Mouse (Mus musculus): ENCODE results near the gene Sytl4. TPM values are rescaled to one million over a fixed set of nuclear protein-coding genes. Genes with fewer than 3 reads are reported as not detected.

Gene Sytl4
- polyA plus RNA-seq (2014; fragmentation: Nextera tagmentation; extraction: Ambion mirVana): 2.0 and 4.0 TPM in 2 replicates

DNA sequence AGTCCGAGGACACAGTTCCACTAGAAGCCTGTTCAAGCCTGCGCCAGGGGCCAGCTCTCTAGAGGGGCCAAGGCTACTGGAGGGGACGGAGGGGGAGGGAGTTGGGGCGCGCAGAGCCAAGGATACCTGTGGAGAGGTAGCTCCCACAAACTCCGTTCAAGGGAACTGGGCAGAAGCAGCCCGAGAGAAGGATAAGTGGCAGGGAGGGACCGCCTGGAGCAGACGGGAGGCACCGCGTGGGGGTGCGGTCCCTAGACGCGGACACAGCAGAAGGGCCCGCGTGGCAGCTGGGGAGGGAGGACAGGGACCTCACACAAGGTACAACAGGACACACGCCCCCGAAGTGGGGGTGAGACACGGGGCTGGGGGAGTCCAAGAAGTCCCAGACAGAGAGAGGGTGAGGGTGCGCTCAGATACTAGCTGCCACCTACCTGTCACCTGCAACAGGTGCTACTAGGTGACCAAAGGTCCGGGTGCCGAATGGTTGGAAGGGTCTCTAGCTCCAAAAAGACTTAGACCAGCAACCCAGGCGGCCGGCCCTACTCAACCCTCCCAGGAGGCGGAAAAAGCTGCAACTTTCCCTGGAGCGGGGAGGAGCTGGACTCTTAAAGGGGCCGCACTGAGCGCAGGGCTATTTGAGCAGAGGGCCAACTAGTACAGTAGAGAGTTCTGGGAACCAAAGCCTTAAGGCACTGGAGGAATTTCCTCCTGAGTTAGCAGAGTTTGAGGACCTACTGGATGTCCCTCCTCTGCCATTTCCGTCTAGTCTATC lies at the start of gene Sytl4:
Sytl4 (minus strand) TSS at position 582 of the 772 bp plus-strand sequence.
- no peak for ATAC-seq (ENCODE audit: insufficient number of reproducible peaks, insufficient read depth, low FRiP score, low read depth)
- Histone ChIP-seq H3K36me3 (ENCODE audit: control insufficient read depth, insufficient read depth, low read length) (no peaks in the 10 kb centered on the region), H3K9me3 (ENCODE audit: control insufficient read depth, low read length) (no peaks in the 10 kb centered on the region), H3K27ac (replicated peaks in 1 of 2; ENCODE audit: control insufficient read depth in 1 of 2, insufficient read depth in 1 of 2, low read depth in 2 of 2, low read length in 2 of 2) (no peak within 1 kb of the TSS), H3K4me2 (ENCODE audit: low read length) (peak within 1 kb of the TSS; percentile 79), H3K27me3 (ENCODE audit: control insufficient read depth, insufficient read depth, low read length) (no peaks in the 10 kb centered on the region), H3K4me1 (ENCODE audit: control insufficient read depth in 2 of 2, insufficient read depth in 2 of 2, low read length in 2 of 2) (no peaks in the 10 kb centered on the region), H3K9ac (ENCODE audit: low read length) (peak within 1 kb of the TSS; percentile 66), H3K4me3 (ENCODE audit: control insufficient read depth in 1 of 2, insufficient read depth in 1 of 2, low read depth in 1 of 2, low read length in 2 of 2) (peak within 1 kb of the TSS; percentile 55 to 60)
- WGBS: 15% methylated on average over 27 of the region's 29 CpGs

DNA sequence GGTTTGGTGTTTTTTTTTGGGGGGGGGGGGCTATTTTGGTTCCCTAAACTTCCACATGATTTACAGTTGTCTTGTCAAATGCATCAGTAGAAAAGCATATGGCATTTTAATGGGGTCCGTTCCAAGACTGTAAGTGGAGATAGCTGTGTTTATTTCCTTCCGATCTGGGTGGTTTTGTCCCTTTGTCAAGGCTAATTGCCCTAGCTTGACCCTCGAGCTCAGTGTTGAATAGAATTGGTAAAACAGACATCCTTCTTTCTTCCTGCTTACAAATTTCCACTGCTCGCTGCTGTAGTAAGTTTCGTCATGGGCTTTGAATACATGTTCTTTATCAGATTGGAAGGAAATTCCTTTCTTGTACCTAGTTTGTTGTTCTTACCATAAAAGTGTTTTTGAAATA lies 39.1 kb upstream of the Sytl4 start:
- 53% methylated on average over 5 of the region's 5 CpGs for WGBS
- Histone ChIP-seq H3K4me2 (ENCODE audit: low read length) (no peak overlapping the region), H3K4me3 (ENCODE audit: control insufficient read depth in 1 of 2, insufficient read depth in 1 of 2, low read depth in 1 of 2, low read length in 2 of 2) (no peak overlapping the region), H3K36me3 (ENCODE audit: control insufficient read depth, insufficient read depth, low read length) (no peaks in the 10 kb centered on the region), H3K4me1 (ENCODE audit: control insufficient read depth in 2 of 2, insufficient read depth in 2 of 2, low read length in 2 of 2) (no peaks in the 10 kb centered on the region), H3K9ac (ENCODE audit: low read length) (no peak overlapping the region), H3K27me3 (ENCODE audit: control insufficient read depth, insufficient read depth, low read length) (no peaks in the 10 kb centered on the region), H3K27ac (replicated peaks in 1 of 2; ENCODE audit: control insufficient read depth in 1 of 2, insufficient read depth in 1 of 2, low read depth in 2 of 2, low read length in 2 of 2) (no peak overlapping the region), H3K9me3 (ENCODE audit: control insufficient read depth, low read length) (no peaks in the 10 kb centered on the region)
- no peak for ATAC-seq (ENCODE audit: insufficient number of reproducible peaks, insufficient read depth, low FRiP score, low read depth)

- Histone ChIP-seq H3K4me2 (ENCODE audit: low read length) (no peak overlapping the region), H3K36me3 (ENCODE audit: control insufficient read depth, insufficient read depth, low read length) (no peaks in the 10 kb centered on the region), H3K4me1 (ENCODE audit: control insufficient read depth in 2 of 2, insufficient read depth in 2 of 2, low read length in 2 of 2) (no peaks in the 10 kb centered on the region), H3K27me3 (ENCODE audit: control insufficient read depth, insufficient read depth, low read length) (no peaks in the 10 kb centered on the region), H3K27ac (replicated peaks in 1 of 2; ENCODE audit: control insufficient read depth in 1 of 2, insufficient read depth in 1 of 2, low read depth in 2 of 2, low read length in 2 of 2) (no peak overlapping the region), H3K9me3 (ENCODE audit: control insufficient read depth, low read length) (no peaks in the 10 kb centered on the region), H3K9ac (ENCODE audit: low read length) (no peak overlapping the region), H3K4me3 (ENCODE audit: control insufficient read depth in 1 of 2, insufficient read depth in 1 of 2, low read depth in 1 of 2, low read length in 2 of 2) (no peak overlapping the region)
- no peak for ATAC-seq (ENCODE audit: insufficient number of reproducible peaks, insufficient read depth, low FRiP score, low read depth)
- 17% methylated on average over 9 of the region's 9 CpGs for WGBS
These were observed 37.4 kb upstream of the Sytl4 start for GRCm38 (mm10) chrX:134019005-134019404.

DNA sequence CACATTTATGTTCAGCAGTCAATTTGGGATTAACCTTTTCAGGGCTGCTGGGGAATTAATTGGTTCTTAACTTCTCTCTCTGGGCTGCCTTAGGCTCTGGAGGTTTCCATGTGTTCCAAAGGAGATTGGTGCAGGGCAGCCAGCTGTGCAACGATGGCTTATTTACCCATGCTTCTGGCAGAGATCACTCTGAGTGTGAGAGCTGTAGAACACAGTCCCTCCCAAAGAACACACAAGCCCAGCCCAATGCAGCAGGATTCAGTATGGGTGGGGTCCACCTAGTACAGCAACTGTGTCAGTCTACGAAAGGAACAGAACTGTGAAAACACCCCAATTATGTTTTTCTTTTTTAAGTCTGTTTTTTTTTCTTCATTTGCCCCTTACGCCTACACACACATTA lies 14.3 kb upstream of the Sytl4 start:
- H3K27me3 ChIP-seq (ENCODE audit: control insufficient read depth, insufficient read depth, low read length): no peaks in the 10 kb centered on the region
- 70% methylated on average over 3 of the region's 3 CpGs for WGBS
- ATAC-seq (ENCODE audit: insufficient number of reproducible peaks, insufficient read depth, low FRiP score, low read depth): no peak
- H3K27ac ChIP-seq (replicated peaks in 1 of 2; ENCODE audit: control insufficient read depth in 1 of 2, insufficient read depth in 1 of 2, low read depth in 2 of 2, low read length in 2 of 2): no peak overlapping the region
- H3K4me1 ChIP-seq (ENCODE audit: control insufficient read depth in 2 of 2, insufficient read depth in 2 of 2, low read length in 2 of 2): no peaks in the 10 kb centered on the region
- no peaks in the 10 kb centered on the region for H3K9me3 ChIP-seq (ENCODE audit: control insufficient read depth, low read length)
- H3K36me3 ChIP-seq (ENCODE audit: control insufficient read depth, insufficient read depth, low read length): no peaks in the 10 kb centered on the region
- no peak overlapping the region for H3K9ac ChIP-seq (ENCODE audit: low read length)
- no peak overlapping the region for H3K4me3 ChIP-seq (ENCODE audit: control insufficient read depth in 1 of 2, insufficient read depth in 1 of 2, low read depth in 1 of 2, low read length in 2 of 2)
- H3K4me2 ChIP-seq (ENCODE audit: low read length): no peak overlapping the region

DNA sequence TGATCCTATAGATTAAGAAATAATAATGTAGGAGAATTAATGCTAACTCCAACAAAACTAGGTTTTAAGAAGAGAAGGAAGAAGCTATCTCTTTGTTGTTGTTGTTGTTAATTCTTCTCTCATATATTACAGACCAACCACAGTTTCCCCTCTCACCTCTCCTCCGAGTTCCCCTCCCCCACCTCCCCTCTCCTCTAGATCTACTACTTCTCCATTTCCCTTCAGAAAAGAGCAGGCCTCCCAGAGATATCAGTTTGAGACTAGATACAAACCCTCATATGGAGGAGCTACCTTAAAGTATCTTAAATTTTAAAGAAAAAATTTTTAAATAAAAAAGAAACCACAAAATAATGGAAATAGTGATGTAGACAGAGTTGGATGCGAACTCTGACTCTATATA lies 17.0 kb downstream of the Sytl4 start:
- Histone ChIP-seq H3K4me2 (ENCODE audit: low read length) (no peak overlapping the region), H3K4me1 (ENCODE audit: control insufficient read depth in 2 of 2, insufficient read depth in 2 of 2, low read length in 2 of 2) (no peaks in the 10 kb centered on the region), H3K36me3 (ENCODE audit: control insufficient read depth, insufficient read depth, low read length) (no peaks in the 10 kb centered on the region), H3K9me3 (ENCODE audit: control insufficient read depth, low read length) (no peaks in the 10 kb centered on the region), H3K9ac (ENCODE audit: low read length) (no peak overlapping the region), H3K27me3 (ENCODE audit: control insufficient read depth, insufficient read depth, low read length) (no peaks in the 10 kb centered on the region), H3K27ac (replicated peaks in 1 of 2; ENCODE audit: control insufficient read depth in 1 of 2, insufficient read depth in 1 of 2, low read depth in 2 of 2, low read length in 2 of 2) (no peak overlapping the region), H3K4me3 (ENCODE audit: control insufficient read depth in 1 of 2, insufficient read depth in 1 of 2, low read depth in 1 of 2, low read length in 2 of 2) (no peak overlapping the region)
- ATAC-seq (ENCODE audit: insufficient number of reproducible peaks, insufficient read depth, low FRiP score, low read depth): no peak
- 59% methylated on average over 2 of the region's 2 CpGs for whole genome bisulfite sequencing

DNA sequence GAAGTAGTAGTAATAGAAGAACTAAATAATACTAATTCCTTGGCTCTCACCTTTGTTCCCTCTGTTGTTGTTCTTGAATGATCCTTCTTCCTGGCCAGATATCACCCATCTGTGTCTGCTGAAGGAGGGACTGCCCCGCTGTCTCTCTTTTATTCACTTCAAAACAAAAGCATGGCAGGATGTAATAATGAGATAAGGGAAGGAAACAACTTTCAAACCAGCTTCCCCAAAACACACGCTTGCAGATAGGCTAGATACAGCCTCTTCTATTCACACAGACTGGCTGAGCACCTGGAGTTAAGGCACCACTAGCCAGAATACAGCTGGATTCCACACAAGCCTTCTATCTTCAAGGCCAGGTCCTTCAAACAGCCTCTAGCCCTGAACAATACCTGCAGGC lies 21.0 kb downstream of the Sytl4 start:
- WGBS: 51% methylated on average over 2 of the region's 2 CpGs
- H3K27me3 ChIP-seq (ENCODE audit: control insufficient read depth, insufficient read depth, low read length): no peaks in the 10 kb centered on the region
- H3K9me3 ChIP-seq (ENCODE audit: control insufficient read depth, low read length): no peaks in the 10 kb centered on the region
- no peak overlapping the region for H3K4me3 ChIP-seq (ENCODE audit: control insufficient read depth in 1 of 2, insufficient read depth in 1 of 2, low read depth in 1 of 2, low read length in 2 of 2)
- no peak overlapping the region for H3K27ac ChIP-seq (replicated peaks in 1 of 2; ENCODE audit: control insufficient read depth in 1 of 2, insufficient read depth in 1 of 2, low read depth in 2 of 2, low read length in 2 of 2)
- no peaks in the 10 kb centered on the region for H3K4me1 ChIP-seq (ENCODE audit: control insufficient read depth in 2 of 2, insufficient read depth in 2 of 2, low read length in 2 of 2)
- H3K4me2 ChIP-seq (ENCODE audit: low read length): no peak overlapping the region
- ATAC-seq (ENCODE audit: insufficient number of reproducible peaks, insufficient read depth, low FRiP score, low read depth): no peak
- H3K36me3 ChIP-seq (ENCODE audit: control insufficient read depth, insufficient read depth, low read length): no peaks in the 10 kb centered on the region
- no peak overlapping the region for H3K9ac ChIP-seq (ENCODE audit: low read length)

DNA sequence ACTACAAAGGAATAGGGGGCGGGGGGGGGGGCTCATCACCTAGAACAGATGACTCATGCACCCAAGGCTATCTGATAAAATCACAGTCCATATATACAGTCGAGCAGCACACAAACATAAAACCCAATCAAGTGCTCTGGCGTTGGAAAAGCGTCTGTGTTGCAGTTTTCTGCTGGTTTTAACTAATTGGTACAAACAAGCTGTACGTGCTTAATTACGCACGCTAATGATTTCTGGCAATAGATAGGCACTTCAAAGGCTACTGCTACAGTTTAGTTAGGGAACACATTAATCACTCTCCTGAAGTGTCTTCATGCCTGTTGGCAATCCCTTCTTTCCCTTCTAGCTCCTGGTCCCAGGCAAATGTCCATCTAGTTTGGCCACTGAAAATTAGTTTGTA lies 27.0 kb downstream of the Sytl4 start:
- Histone ChIP-seq H3K9ac (ENCODE audit: low read length) (no peak overlapping the region), H3K36me3 (ENCODE audit: control insufficient read depth, insufficient read depth, low read length) (no peaks in the 10 kb centered on the region), H3K27me3 (ENCODE audit: control insufficient read depth, insufficient read depth, low read length) (no peaks in the 10 kb centered on the region), H3K4me1 (ENCODE audit: control insufficient read depth in 2 of 2, insufficient read depth in 2 of 2, low read length in 2 of 2) (no peaks in the 10 kb centered on the region), H3K4me2 (ENCODE audit: low read length) (no peak overlapping the region), H3K27ac (replicated peaks in 1 of 2; ENCODE audit: control insufficient read depth in 1 of 2, insufficient read depth in 1 of 2, low read depth in 2 of 2, low read length in 2 of 2) (no peak overlapping the region), H3K9me3 (ENCODE audit: control insufficient read depth, low read length) (no peaks in the 10 kb centered on the region), H3K4me3 (ENCODE audit: control insufficient read depth in 1 of 2, insufficient read depth in 1 of 2, low read depth in 1 of 2, low read length in 2 of 2) (no peak overlapping the region)
- no peak for ATAC-seq (ENCODE audit: insufficient number of reproducible peaks, insufficient read depth, low FRiP score, low read depth)
- WGBS: 81% methylated on average over 7 of the region's 7 CpGs

- ATAC-seq (ENCODE audit: insufficient number of reproducible peaks, insufficient read depth, low FRiP score, low read depth): no peak; the same call in 1 of the 2 replicates
- H3K9me3 ChIP-seq (ENCODE audit: control insufficient read depth, low read length): no peaks in the 10 kb centered on the region
- H3K27me3 ChIP-seq (ENCODE audit: control insufficient read depth, insufficient read depth, low read length): no peaks in the 10 kb centered on the region
- no peak overlapping the region for H3K9ac ChIP-seq (ENCODE audit: low read length)
- no peaks in the 10 kb centered on the region for H3K4me1 ChIP-seq (ENCODE audit: control insufficient read depth in 2 of 2, insufficient read depth in 2 of 2, low read length in 2 of 2)
- H3K4me3 ChIP-seq (ENCODE audit: control insufficient read depth in 1 of 2, insufficient read depth in 1 of 2, low read depth in 1 of 2, low read length in 2 of 2): no peak overlapping the region
- no peak overlapping the region for H3K27ac ChIP-seq (replicated peaks in 1 of 2; ENCODE audit: control insufficient read depth in 1 of 2, insufficient read depth in 1 of 2, low read depth in 2 of 2, low read length in 2 of 2)
- H3K36me3 ChIP-seq (ENCODE audit: control insufficient read depth, insufficient read depth, low read length): no peaks in the 10 kb centered on the region
- H3K4me2 ChIP-seq (ENCODE audit: low read length): no peak overlapping the region
- WGBS: 31% methylated on average over 3 of the region's 3 CpGs
These were observed 34.2 kb downstream of the Sytl4 start for GRCm38 (mm10) chrX:133947427-133947826.

Data from heart, embryonic 14.5 days (tissue).